Mouse (Mus musculus): Measurements from ENCODE around the gene Zic1. TPM values are rescaled to one million over a fixed set of nuclear protein-coding genes. Genes with fewer than 3 reads are reported as not detected.

Gene Zic1
- polyA plus RNA-seq (2015; fragmentation: Nextera tagmentation; extraction: Ambion mirVana) = 0.09 TPM in 1 of 2 replicates, not detected in the other

- H3K4me3 ChIP-seq = peak within 1 kb of the TSS; percentile 42
- H3K4me1 ChIP-seq = peaks cover 27% of the 10 kb centered on the region
- H3K4me2 ChIP-seq = peak within 1 kb of the TSS; percentile 63
- WGBS = under 1% methylated on average over 26 of the region's 33 CpGs
- no peaks in the 10 kb centered on the region for H3K36me3 ChIP-seq
- H3K27ac ChIP-seq (replicated peaks) = no peak within 1 kb of the TSS
- no peak for ATAC-seq (ENCODE audit: extremely low read depth, insufficient number of reproducible peaks, low FRiP score, low TSS enrichment)
- H3K27me3 ChIP-seq (replicated peaks) = peaks cover 97% of the 10 kb centered on the region
- no peaks in the 10 kb centered on the region for H3K9me3 ChIP-seq
- H3K9ac ChIP-seq = no peak within 1 kb of the TSS
Measured at GRCm38 (mm10) chr9:91365664-91366063, at the start of gene Zic1. TSS of gene Zic1 (minus strand) at chr9:91365810.

- H3K4me3 ChIP-seq = no peak overlapping the region
- no peaks in the 10 kb centered on the region for H3K4me1 ChIP-seq
- no peak overlapping the region for H3K27ac ChIP-seq (replicated peaks)
- no peaks in the 10 kb centered on the region for H3K9me3 ChIP-seq
- no peak overlapping the region for H3K4me2 ChIP-seq
- no peaks in the 10 kb centered on the region for H3K36me3 ChIP-seq
- no peak overlapping the region for H3K9ac ChIP-seq
- WGBS = 3% methylated on average over 12 of the region's 12 CpGs
- ATAC-seq (ENCODE audit: extremely low read depth, insufficient number of reproducible peaks, low FRiP score, low TSS enrichment) = no peak
- H3K27me3 ChIP-seq (replicated peaks) = peaks cover 95% of the 10 kb centered on the region
Measured at GRCm38 (mm10) chr9:91414007-91414661, 48.5 kb upstream of the Zic1 start.

GRCm38 (mm10) chr9:91409771-91410170 lies 44.2 kb upstream of the Zic1 start:
- no peak for ATAC-seq (ENCODE audit: extremely low read depth, insufficient number of reproducible peaks, low FRiP score, low TSS enrichment)
- Histone ChIP-seq H3K4me2 (no peak overlapping the region), H3K9ac (no peak overlapping the region), H3K27me3 (replicated peaks) (peaks cover 87% of the 10 kb centered on the region), H3K4me1 (no peaks in the 10 kb centered on the region), H3K9me3 (no peaks in the 10 kb centered on the region), H3K27ac (replicated peaks) (no peak overlapping the region), H3K36me3 (no peaks in the 10 kb centered on the region), H3K4me3 (no peak overlapping the region)
- 0% methylated on average over 3 of the region's 3 CpGs for WGBS

- Histone ChIP-seq H3K27me3 (replicated peaks) (peaks cover 92% of the 10 kb centered on the region), H3K4me1 (no peaks in the 10 kb centered on the region), H3K36me3 (no peaks in the 10 kb centered on the region), H3K27ac (replicated peaks) (no peak overlapping the region), H3K9me3 (no peaks in the 10 kb centered on the region), H3K9ac (no peak overlapping the region), H3K4me2 (no peak overlapping the region), H3K4me3 (no peak overlapping the region)
- WGBS = 2% methylated on average over 6 of the region's 6 CpGs
- no peak for ATAC-seq (ENCODE audit: extremely low read depth, insufficient number of reproducible peaks, low FRiP score, low TSS enrichment)
Measured at GRCm38 (mm10) chr9:91406258-91406763, 40.7 kb upstream of the Zic1 start.

- Histone ChIP-seq H3K27me3 (replicated peaks) (peaks cover 92% of the 10 kb centered on the region), H3K4me3 (no peak overlapping the region), H3K4me1 (no peaks in the 10 kb centered on the region), H3K36me3 (no peaks in the 10 kb centered on the region), H3K9ac (no peak overlapping the region), H3K4me2 (no peak overlapping the region), H3K9me3 (no peaks in the 10 kb centered on the region), H3K27ac (replicated peaks) (no peak overlapping the region)
- no peak for ATAC-seq (ENCODE audit: extremely low read depth, insufficient number of reproducible peaks, low FRiP score, low TSS enrichment)
- WGBS = under 1% methylated on average over 16 of the region's 16 CpGs
Measured at GRCm38 (mm10) chr9:91405753-91406178, 40.2 kb upstream of the Zic1 start.

- 1% methylated on average over 27 of the region's 27 CpGs for WGBS
- H3K9ac ChIP-seq = no peak overlapping the region
Measured at GRCm38 (mm10) chr9:91404905-91405752, 39.5 kb upstream of the Zic1 start.

GRCm38 (mm10) chr9:91404229-91404628 lies 38.6 kb upstream of the Zic1 start:
- Histone ChIP-seq H3K4me1 (no peaks in the 10 kb centered on the region), H3K9me3 (no peaks in the 10 kb centered on the region), H3K4me2 (no peak overlapping the region), H3K27me3 (replicated peaks) (peaks cover 92% of the 10 kb centered on the region), H3K27ac (replicated peaks) (no peak overlapping the region), H3K4me3 (no peak overlapping the region), H3K9ac (no peak overlapping the region), H3K36me3 (no peaks in the 10 kb centered on the region)
- ATAC-seq (ENCODE audit: extremely low read depth, insufficient number of reproducible peaks, low FRiP score, low TSS enrichment) = no peak
- WGBS = 2% methylated on average over 13 of the region's 13 CpGs

More at GRCm38 (mm10) chr9:91404905-91405752, 39.5 kb upstream of the Zic1 start:
- no peak overlapping the region for H3K27ac ChIP-seq (replicated peaks)
- peaks cover 92% of the 10 kb centered on the region for H3K27me3 ChIP-seq (replicated peaks)
- H3K9me3 ChIP-seq = no peaks in the 10 kb centered on the region
- H3K4me1 ChIP-seq = no peaks in the 10 kb centered on the region
- ATAC-seq (ENCODE audit: extremely low read depth, insufficient number of reproducible peaks, low FRiP score, low TSS enrichment) = no peak
- H3K4me2 ChIP-seq = no peak overlapping the region
- no peak overlapping the region for H3K4me3 ChIP-seq
- no peaks in the 10 kb centered on the region for H3K36me3 ChIP-seq

GRCm38 (mm10) chr9:91401471-91401870 lies 35.9 kb upstream of the Zic1 start:
- no peak for ATAC-seq (ENCODE audit: extremely low read depth, insufficient number of reproducible peaks, low FRiP score, low TSS enrichment)
- under 1% methylated on average over 10 of the region's 10 CpGs for WGBS

GRCm38 (mm10) chr9:91400482-91401093 lies 35.0 kb upstream of the Zic1 start:
- ATAC-seq (ENCODE audit: extremely low read depth, insufficient number of reproducible peaks, low FRiP score, low TSS enrichment) = no peak
- Histone ChIP-seq H3K27ac (replicated peaks) (no peak overlapping the region), H3K9me3 (no peaks in the 10 kb centered on the region), H3K4me1 (no peaks in the 10 kb centered on the region), H3K27me3 (replicated peaks) (peaks cover 97% of the 10 kb centered on the region), H3K4me3 (no peak overlapping the region), H3K36me3 (no peaks in the 10 kb centered on the region), H3K9ac (no peak overlapping the region), H3K4me2 (no peak overlapping the region)
- 9% methylated on average over 8 of the region's 8 CpGs for WGBS

More at GRCm38 (mm10) chr9:91401471-91401870, 35.9 kb upstream of the Zic1 start:
- no peaks in the 10 kb centered on the region for H3K9me3 ChIP-seq
- H3K4me1 ChIP-seq = no peaks in the 10 kb centered on the region
- H3K4me2 ChIP-seq = no peak overlapping the region
- no peaks in the 10 kb centered on the region for H3K36me3 ChIP-seq
- no peak overlapping the region for H3K9ac ChIP-seq
- H3K27me3 ChIP-seq (replicated peaks) = peaks cover 97% of the 10 kb centered on the region
- no peak overlapping the region for H3K27ac ChIP-seq (replicated peaks)
- H3K4me3 ChIP-seq = no peak overlapping the region

- no peak overlapping the region for H3K9ac ChIP-seq
- H3K36me3 ChIP-seq = no peaks in the 10 kb centered on the region
- no peak for ATAC-seq (ENCODE audit: extremely low read depth, insufficient number of reproducible peaks, low FRiP score, low TSS enrichment)
- no peaks in the 10 kb centered on the region for H3K9me3 ChIP-seq
- H3K27ac ChIP-seq (replicated peaks) = no peak overlapping the region
- peaks cover 97% of the 10 kb centered on the region for H3K27me3 ChIP-seq (replicated peaks)
- no peak overlapping the region for H3K4me3 ChIP-seq
- no peaks in the 10 kb centered on the region for H3K4me1 ChIP-seq
- WGBS = 23% methylated on average over 7 of the region's 7 CpGs
- H3K4me2 ChIP-seq = no peak overlapping the region
Measured at GRCm38 (mm10) chr9:91399976-91400375, 34.4 kb upstream of the Zic1 start.

GRCm38 (mm10) chr9:91395066-91395772 lies 29.6 kb upstream of the Zic1 start:
- Histone ChIP-seq H3K4me3 (no peak overlapping the region), H3K9me3 (no peaks in the 10 kb centered on the region), H3K36me3 (no peaks in the 10 kb centered on the region), H3K27ac (replicated peaks) (no peak overlapping the region), H3K4me1 (no peaks in the 10 kb centered on the region), H3K4me2 (no peak overlapping the region), H3K27me3 (replicated peaks) (peaks cover 97% of the 10 kb centered on the region), H3K9ac (no peak overlapping the region)
- no peak for ATAC-seq (ENCODE audit: extremely low read depth, insufficient number of reproducible peaks, low FRiP score, low TSS enrichment)
- WGBS = 9% methylated on average over 14 of the region's 14 CpGs
